Mouse (Mus musculus) neural tube, embryonic 12.5 days (tissue): Measurements from ENCODE around the gene Atp6v0a1. TPM values are rescaled to one million over a fixed set of nuclear protein-coding genes. Genes with fewer than 3 reads are reported as not detected.

ENCODE experiments used
- ATAC-seq: fragments of 200-750 bp; cut with Nextera tagmentation; 2 replicates; pipeline ENCODE4 v1.8.0; 2017; ENCODE audit warnings: low read depth, mild to moderate bottlenecking, moderate TSS enrichment, moderate library complexity; ENCODE audit not compliant: low FRiP score
- H3K27ac ChIP-seq: fragments of 300-500 bp; sonication (generic); 2 replicates; pipeline ENCODE4 v1.5.1; 2016
- H3K27me3 ChIP-seq: fragments of 300-500 bp; sonication (generic); replicated peaks from 2 replicates; pipeline ENCODE4 v1.6.1; 2016; ENCODE audit warnings: mild to moderate bottlenecking
- H3K36me3 ChIP-seq: fragments of 300-500 bp; sonication (generic); 2 replicates; pipeline ENCODE4 v1.6.1; 2016; ENCODE audit warnings: mild to moderate bottlenecking
- H3K4me1 ChIP-seq: fragments of 300-500 bp; sonication (generic); 2 replicates; pipeline ENCODE4 v1.6.1; 2016
- H3K4me2 ChIP-seq: fragments of 300-500 bp; sonication (generic); replicated peaks from 2 replicates; pipeline ENCODE4 v1.6.1; 2016; ENCODE audit warnings: mild to moderate bottlenecking
- H3K4me3 ChIP-seq: fragments of 300-500 bp; sonication (generic); 2 replicates; pipeline ENCODE4 v1.5.1; 2016
- H3K9ac ChIP-seq: fragments of 300-500 bp; sonication (generic); 2 replicates; pipeline ENCODE4 v1.6.1; 2016; ENCODE audit warnings: mild to moderate bottlenecking
- H3K9me3 ChIP-seq: fragments of 300-500 bp; sonication (generic); 2 replicates; pipeline ENCODE4 v1.6.1; 2016; ENCODE audit warnings: mild to moderate bottlenecking
- WGBS: fragments of 180-500 bp; shearing (Covaris S2); methylation state at CpG from one replicate; pipeline ENCODE4 v1.1.7; 2016; 5-methylcytosine and 5-hydroxymethylcytosine counted together
- polyA plus RNA-seq: library from polyadenylated mRNA; unstranded; fragments of >200 nt; fragmentation: Nextera tagmentation; extraction: Ambion mirVana; gene quantifications from 2 replicates; pipeline ENCODE4 v1.2.1, GENCODE M21; 2016

Atp6v0a1 gene
- polyA plus RNA-seq, 1 experiment from 2014 or later: 81.7 TPM

GRCm38 (mm10) chr11:101003025-101003685 is 6.1 kb upstream of the Atp6v0a1 start:
- Histone ChIP-seq H3K4me2 (no peak overlapping the region), H3K9me3 (no peaks in the 10 kb centered on the region), H3K4me1 (no peaks in the 10 kb centered on the region), H3K27ac (no peak overlapping the region), H3K27me3 (no peaks in the 10 kb centered on the region), H3K4me3 (no peak overlapping the region), H3K9ac (no peak overlapping the region), H3K36me3 (no peaks in the 10 kb centered on the region)
- ATAC-seq: no peak
- WGBS: 34% methylated on average over 3 of the region's 3 CpGs

DNA sequence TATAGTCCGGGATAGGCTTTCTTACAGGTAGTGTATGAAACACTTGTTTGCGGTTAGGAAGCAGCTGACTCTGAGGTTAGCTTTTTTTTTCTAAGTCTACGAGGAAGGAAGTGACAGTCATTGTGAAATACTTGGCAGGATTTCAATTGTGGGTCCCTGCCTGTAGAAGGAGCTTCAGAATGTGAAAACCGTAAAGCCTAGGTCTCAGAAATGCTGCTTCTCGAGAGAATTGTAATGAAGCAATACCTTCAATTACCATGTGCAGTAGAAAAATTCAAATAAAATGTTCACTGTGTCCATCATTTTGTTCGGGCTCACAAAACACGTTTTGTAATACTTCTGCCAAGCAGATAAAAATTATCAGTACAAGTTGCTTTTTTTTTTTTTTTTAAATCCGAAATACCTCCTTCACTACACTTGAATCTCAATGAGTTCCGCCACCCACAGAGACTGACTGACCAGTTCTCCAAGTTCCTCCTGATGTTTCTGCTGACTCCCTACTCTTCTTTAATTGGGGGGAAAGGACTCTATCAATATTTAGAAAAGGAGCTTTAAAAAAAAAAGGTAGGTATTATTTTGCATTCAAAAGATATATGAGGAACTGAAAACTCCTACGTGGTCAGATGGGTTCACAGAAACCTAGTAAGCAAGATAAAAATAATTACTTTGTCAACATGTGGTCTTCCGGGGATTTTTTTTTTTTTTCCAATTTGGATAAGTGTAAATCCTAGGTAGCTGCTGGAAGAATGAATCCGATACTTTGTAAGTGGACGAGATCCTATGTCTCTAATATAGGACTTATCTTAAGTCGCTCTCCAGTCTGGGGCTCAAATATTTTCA is 826 bp upstream of the Atp6v0a1 start:
- peak overlapping the region; percentile 64; the same call in 1 of the 2 replicates for H3K27ac ChIP-seq
- no peak overlapping the region for H3K9ac ChIP-seq
- ATAC-seq: no peak
- H3K9me3 ChIP-seq: no peaks in the 10 kb centered on the region
- WGBS: 60% methylated on average over 14 of the region's 14 CpGs
- peaks cover 8% of the 10 kb centered on the region for H3K36me3 ChIP-seq
- H3K4me3 ChIP-seq: peak overlapping the region; percentile 63
- H3K4me1 ChIP-seq: peaks cover 17% of the 10 kb centered on the region
- H3K4me2 ChIP-seq: peak overlapping the region; percentile 68
- no peaks in the 10 kb centered on the region for H3K27me3 ChIP-seq

DNA sequence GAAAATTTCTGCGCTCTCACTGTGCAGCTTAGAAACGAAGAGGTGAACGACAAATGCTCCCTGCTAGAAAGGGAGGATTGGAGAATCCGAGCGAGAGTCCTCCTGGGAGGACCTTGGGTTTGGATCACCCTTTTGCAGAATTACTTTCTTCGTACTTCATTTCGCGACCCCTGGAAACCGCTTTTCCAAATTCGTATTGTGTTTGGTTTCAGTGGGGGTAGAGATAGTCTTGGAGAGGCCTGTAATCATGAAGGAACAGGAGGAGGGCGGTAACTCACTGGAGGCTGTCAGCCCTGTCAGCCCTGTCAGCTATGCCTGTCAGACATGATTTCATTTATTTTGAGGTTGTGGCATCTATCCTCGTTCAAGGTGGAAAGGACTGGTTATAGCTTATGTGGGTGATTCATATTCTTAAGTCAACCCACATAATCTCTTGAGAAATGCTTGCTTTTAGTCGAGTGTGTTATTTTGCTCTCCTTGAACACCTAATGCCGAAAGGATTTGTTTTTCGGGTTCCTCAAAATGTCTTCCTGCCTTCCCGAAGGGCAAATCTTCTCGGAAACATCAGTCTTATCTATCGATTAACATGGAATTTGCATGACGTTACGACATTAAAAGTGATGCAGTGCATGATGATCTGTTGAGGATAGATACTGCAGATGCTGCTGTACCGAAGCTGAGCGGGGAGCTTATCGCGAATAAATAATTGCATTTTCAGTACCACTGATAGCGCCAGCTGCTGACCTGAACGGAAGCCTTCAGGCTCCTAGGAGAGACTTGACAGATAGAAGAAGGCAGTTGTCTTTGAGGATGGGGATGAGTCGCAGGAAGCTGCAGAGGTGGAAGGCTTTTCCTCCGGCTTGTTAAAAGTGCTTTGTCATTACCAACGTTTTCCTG is 884 bp downstream of the Atp6v0a1 start:
- WGBS: 14% methylated on average over 29 of the region's 29 CpGs
- H3K36me3 ChIP-seq: peaks cover 23% of the 10 kb centered on the region
- ATAC-seq: peak; percentile 55; the same call in 1 of the 2 replicates

GRCm38 (mm10) chr11:101011641-101012040 is 2.4 kb downstream of the Atp6v0a1 start:
- Histone ChIP-seq H3K4me3 (peak overlapping the region; percentile 7; the same call in 1 of the 2 replicates), H3K9me3 (no peaks in the 10 kb centered on the region), H3K4me1 (peaks cover 17% of the 10 kb centered on the region), H3K27me3 (no peaks in the 10 kb centered on the region), H3K4me2 (peak overlapping the region; percentile 68), H3K9ac (no peak overlapping the region), H3K36me3 (peaks cover 34% of the 10 kb centered on the region), H3K27ac (no peak overlapping the region)
- WGBS: 90% methylated on average over 6 of the region's 6 CpGs
- ATAC-seq: no peak

More for the DNA sequence above, 884 bp downstream of the Atp6v0a1 start:
- Histone ChIP-seq H3K4me2 (peak overlapping the region; percentile 68), H3K27ac (peak overlapping the region; percentile 73; the same call in 1 of the 2 replicates), H3K27me3 (no peaks in the 10 kb centered on the region), H3K9me3 (no peaks in the 10 kb centered on the region), H3K4me3 (peak overlapping the region; percentile 63), H3K9ac (peak overlapping the region; percentile 72), H3K4me1 (peaks cover 17% of the 10 kb centered on the region)

DNA sequence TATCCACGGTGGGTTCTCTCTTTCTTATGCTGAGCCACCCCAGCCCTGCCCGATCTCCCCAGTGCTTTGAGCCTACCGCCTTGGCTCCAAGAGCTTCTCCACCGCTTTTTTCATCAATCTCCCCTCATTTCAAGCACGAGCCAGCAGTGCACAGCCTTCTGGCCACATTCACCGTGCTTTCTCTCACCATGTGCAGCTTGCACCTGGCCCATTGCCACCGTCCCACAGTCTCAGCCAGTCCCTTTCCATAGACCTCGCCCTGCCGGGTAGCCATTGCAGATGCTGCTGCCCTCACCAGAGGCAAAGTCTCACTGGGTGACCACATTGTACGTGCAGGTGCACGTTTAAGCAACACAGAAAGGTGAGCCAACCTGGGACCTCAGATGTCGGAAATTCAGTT is 14.1 kb downstream of the Atp6v0a1 start:
- Histone ChIP-seq H3K36me3 (peaks cover 68% of the 10 kb centered on the region), H3K4me3 (no peak overlapping the region), H3K27ac (no peak overlapping the region), H3K27me3 (no peaks in the 10 kb centered on the region), H3K4me1 (no peaks in the 10 kb centered on the region), H3K9me3 (no peaks in the 10 kb centered on the region), H3K9ac (no peak overlapping the region), H3K4me2 (no peak overlapping the region)
- no peak for ATAC-seq
- 91% methylated on average over 12 of the region's 12 CpGs for WGBS

DNA sequence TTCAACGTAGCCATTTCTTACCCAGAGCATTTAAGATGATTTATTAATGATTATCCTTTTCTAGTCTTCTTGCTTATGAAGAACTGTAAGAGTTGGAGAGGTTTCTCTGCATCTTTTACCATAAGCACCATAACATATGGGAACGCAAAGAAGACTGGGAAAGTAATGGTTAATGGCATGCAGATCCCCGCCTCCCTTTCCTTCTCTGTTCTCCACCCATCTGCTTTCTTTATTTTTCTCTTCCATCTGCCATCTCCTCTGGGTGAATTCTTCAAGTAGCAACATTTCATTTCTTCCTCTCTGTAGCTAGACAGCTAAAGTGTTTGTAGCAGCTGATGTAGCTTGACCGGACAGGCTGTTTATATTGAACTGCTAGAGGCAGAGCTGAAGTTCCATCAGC is 14.7 kb downstream of the Atp6v0a1 start:
- Histone ChIP-seq H3K36me3 (peaks cover 68% of the 10 kb centered on the region), H3K9ac (no peak overlapping the region), H3K4me2 (no peak overlapping the region), H3K27ac (no peak overlapping the region), H3K4me3 (no peak overlapping the region), H3K4me1 (no peaks in the 10 kb centered on the region), H3K9me3 (no peaks in the 10 kb centered on the region), H3K27me3 (no peaks in the 10 kb centered on the region)
- no peak for ATAC-seq
- WGBS: 92% methylated on average over 4 of the region's 4 CpGs

DNA sequence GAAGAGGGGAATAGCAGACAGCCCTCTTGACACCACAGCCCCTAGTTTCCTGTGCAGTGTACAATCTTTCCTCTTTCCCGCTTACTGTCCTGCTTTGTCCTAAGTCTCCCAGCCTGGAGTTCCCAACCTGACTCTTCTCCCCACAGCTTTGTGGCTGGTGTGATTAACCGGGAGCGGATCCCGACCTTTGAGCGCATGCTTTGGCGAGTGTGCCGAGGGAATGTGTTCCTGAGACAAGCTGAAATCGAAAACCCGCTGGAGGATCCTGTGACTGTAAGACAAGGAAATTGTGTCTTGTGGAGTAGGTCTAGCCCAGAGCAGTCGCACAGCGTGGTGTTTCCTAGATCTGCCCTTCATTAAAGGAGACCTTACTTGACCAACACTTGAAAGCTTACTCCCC is 17.9 kb downstream of the Atp6v0a1 start:
- Histone ChIP-seq H3K4me3 (no peak overlapping the region), H3K4me1 (no peaks in the 10 kb centered on the region), H3K36me3 (peaks cover 67% of the 10 kb centered on the region), H3K9me3 (no peaks in the 10 kb centered on the region), H3K27me3 (no peaks in the 10 kb centered on the region), H3K9ac (no peak overlapping the region), H3K4me2 (no peak overlapping the region), H3K27ac (no peak overlapping the region)
- no peak for ATAC-seq
- 97% methylated on average over 11 of the region's 11 CpGs for WGBS

DNA sequence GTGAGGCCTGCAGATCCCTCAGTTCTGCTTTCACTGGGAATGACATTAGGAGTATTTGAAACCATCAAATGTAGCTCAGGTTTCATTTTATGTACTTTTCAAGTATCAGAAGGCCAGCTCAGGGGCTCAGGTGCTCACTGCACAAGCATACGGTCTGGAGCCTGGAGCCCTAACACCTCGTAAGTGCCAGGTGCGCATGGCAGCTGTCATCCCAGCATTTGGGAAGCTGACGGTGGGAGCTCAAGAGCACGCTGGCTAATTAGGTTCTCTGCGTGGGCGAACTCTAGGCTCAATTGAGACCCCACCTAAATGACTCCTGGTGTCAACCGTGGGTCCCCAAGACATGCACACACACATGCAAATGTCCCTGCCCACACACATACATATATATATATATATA is 20.1 kb downstream of the Atp6v0a1 start:
- no peak overlapping the region for H3K4me3 ChIP-seq
- no peak for ATAC-seq
- no peak overlapping the region for H3K4me2 ChIP-seq
- H3K4me1 ChIP-seq: no peaks in the 10 kb centered on the region
- 91% methylated on average over 8 of the region's 8 CpGs for WGBS
- H3K27me3 ChIP-seq: no peaks in the 10 kb centered on the region
- no peaks in the 10 kb centered on the region for H3K9me3 ChIP-seq
- no peak overlapping the region for H3K9ac ChIP-seq
- no peak overlapping the region for H3K27ac ChIP-seq
- peaks cover 71% of the 10 kb centered on the region for H3K36me3 ChIP-seq

DNA sequence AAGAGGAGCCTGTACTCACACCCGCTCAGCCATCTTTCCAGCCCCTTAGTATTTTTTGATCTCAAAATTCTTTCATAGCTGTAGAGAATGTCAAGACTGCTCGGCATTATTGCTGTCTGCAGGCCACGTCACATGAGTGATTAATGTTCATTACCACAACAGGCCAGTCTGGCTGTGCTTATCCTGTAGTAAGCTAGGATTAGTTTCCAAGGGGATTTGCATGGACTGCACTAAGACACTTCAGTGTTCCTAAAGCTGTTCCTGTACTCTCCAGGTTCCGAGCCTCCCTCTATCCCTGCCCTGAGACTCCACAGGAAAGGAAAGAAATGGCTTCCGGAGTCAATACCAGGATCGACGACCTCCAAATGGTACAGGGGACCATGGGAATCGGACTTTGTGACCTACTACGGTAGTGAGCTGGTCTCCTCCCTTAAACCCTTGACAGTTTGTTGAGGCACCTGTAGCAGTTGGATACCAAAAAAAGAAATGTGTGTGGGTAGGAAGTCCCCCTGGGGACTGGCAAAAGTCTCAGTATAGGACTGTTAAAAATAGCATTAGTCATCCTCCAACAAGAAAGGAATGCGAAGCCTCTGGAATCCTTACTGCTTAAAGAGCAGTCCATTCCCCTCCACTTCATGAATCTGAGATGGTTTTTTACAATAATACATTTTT is 21.0 kb downstream of the Atp6v0a1 start:
- Histone ChIP-seq H3K9ac (no peak overlapping the region), H3K4me2 (no peak overlapping the region), H3K27me3 (no peaks in the 10 kb centered on the region), H3K9me3 (no peaks in the 10 kb centered on the region), H3K4me3 (no peak overlapping the region), H3K36me3 (peaks cover 78% of the 10 kb centered on the region), H3K27ac (no peak overlapping the region), H3K4me1 (no peaks in the 10 kb centered on the region)
- 88% methylated on average over 10 of the region's 10 CpGs for WGBS
- no peak for ATAC-seq

DNA sequence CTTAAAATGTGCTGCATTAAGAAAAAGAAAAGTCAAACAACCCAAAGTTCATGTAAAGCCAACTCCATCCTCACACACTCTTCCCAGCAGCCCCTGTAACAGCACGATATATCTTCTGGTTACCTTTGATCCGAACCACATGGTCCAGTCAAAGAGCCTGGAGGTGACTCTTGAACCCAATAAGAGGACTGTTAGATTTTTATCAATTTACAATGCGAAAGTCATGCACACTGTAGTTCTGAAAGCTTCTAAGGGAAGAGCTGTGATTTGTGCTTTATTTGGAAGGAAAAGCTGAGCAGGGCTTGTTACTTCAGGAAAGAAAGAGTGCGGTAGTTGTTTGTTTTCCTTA is 21.5 kb downstream of the Atp6v0a1 start:
- no peak overlapping the region for H3K4me2 ChIP-seq
- ATAC-seq: no peak
- no peaks in the 10 kb centered on the region for H3K27me3 ChIP-seq
- no peak overlapping the region for H3K4me3 ChIP-seq
- no peaks in the 10 kb centered on the region for H3K4me1 ChIP-seq
- 95% methylated on average over 4 of the region's 4 CpGs for WGBS
- H3K9ac ChIP-seq: no peak overlapping the region
- H3K27ac ChIP-seq: no peak overlapping the region
- peaks cover 81% of the 10 kb centered on the region for H3K36me3 ChIP-seq
- no peaks in the 10 kb centered on the region for H3K9me3 ChIP-seq

DNA sequence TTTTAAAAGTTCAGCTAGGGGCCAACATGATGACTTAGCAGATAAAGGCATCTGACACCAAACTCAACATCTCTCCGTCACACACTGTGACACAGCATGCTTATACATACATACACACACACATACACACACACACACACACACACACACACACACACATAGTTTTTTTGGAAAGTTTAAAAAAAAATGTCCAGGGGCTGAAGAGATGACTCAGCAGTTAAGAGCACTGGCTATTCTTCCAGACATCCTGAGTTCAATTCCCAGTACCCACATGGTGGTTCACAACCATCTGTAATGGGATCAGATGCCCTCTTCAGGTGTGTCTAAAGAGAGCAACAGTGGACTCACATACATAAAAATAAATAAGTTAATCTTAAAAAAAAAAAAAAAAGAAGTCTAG is 22.2 kb downstream of the Atp6v0a1 start:
- Histone ChIP-seq H3K4me2 (no peak overlapping the region), H3K9me3 (no peaks in the 10 kb centered on the region), H3K27me3 (no peaks in the 10 kb centered on the region), H3K4me3 (no peak overlapping the region), H3K36me3 (peaks cover 85% of the 10 kb centered on the region), H3K9ac (no peak overlapping the region), H3K4me1 (no peaks in the 10 kb centered on the region), H3K27ac (no peak overlapping the region)
- WGBS: 100% methylated on average over 1 of the region's 1 CpGs
- no peak for ATAC-seq
